Mouse (Mus musculus): ENCODE results near the gene Itga4. TPM values are rescaled to one million over a fixed set of nuclear protein-coding genes. Genes with fewer than 3 reads are reported as not detected.

The Itga4 gene
- polyA plus RNA-seq, 2 experiments = 18.6 to 27.6 TPM

GRCm38 (mm10) chr2:79265665-79266064, 10.4 kb downstream of the Itga4 start:
- TF ChIP-seq EP300 (IDR thresholded peaks at IDR 0.05; ENCODE audit: low read depth) (peak; percentile 30; the same call in 1 of the 2 replicates), CTCF (IDR thresholded peaks at IDR 0.05; ENCODE audit: low read depth) (peak; percentile 91)
- Histone ChIP-seq H3K4me3 (ENCODE audit: insufficient read depth in 1 of 2, low read depth in 2 of 2, low read length in 2 of 2) (no peak overlapping the region), H3K27ac (no peak overlapping the region), H3K4me2 (ENCODE audit: low read depth) (peak overlapping the region; percentile 3; the same call in 1 of the 2 replicates), H3K9me3 (ENCODE audit: control insufficient read depth, low read length) (no peaks in the 10 kb centered on the region), H3K4me1 (replicated peaks; ENCODE audit: control insufficient read depth in 2 of 2, insufficient read depth in 2 of 2, low read length in 1 of 2) (peaks cover 39 to 46% of the 10 kb centered on the region in 2 experiments), H3K9ac (replicated peaks) (no peak overlapping the region), H3K27me3 (ENCODE audit: control insufficient read depth, insufficient read depth, low read length) (no peaks in the 10 kb centered on the region), H3K36me3 (replicated peaks; ENCODE audit: control insufficient read depth, insufficient read depth, low read depth) (peaks cover 48% of the 10 kb centered on the region)
- ATAC-seq (ENCODE audit: insufficient read depth) = peak; percentile 31; the same call in 1 of the 2 replicates
- DNase-seq (ENCODE audit: low read depth in 3 of 3, low spot score in 3 of 3) = peak; percentile 67 to 70 (median 69)
- WGBS (ENCODE audit: insufficient replicate concordance) = 13% methylated on average over 4 of the region's 4 CpGs

GRCm38 (mm10) chr2:79266480-79266879, 11.3 kb downstream of the Itga4 start:
- Histone ChIP-seq H3K27ac (no peak overlapping the region), H3K4me1 (replicated peaks; ENCODE audit: control insufficient read depth in 2 of 2, insufficient read depth in 2 of 2, low read length in 1 of 2) (peaks cover 43 to 53% of the 10 kb centered on the region in 2 experiments), H3K36me3 (replicated peaks; ENCODE audit: control insufficient read depth, insufficient read depth, low read depth) (peaks cover 51% of the 10 kb centered on the region), H3K4me2 (ENCODE audit: low read depth) (no peak overlapping the region; the same call in 1 of the 2 replicates), H3K27me3 (ENCODE audit: control insufficient read depth, insufficient read depth, low read length) (no peaks in the 10 kb centered on the region), H3K9ac (replicated peaks) (no peak overlapping the region), H3K4me3 (ENCODE audit: insufficient read depth in 1 of 2, low read depth in 2 of 2, low read length in 2 of 2) (no peak overlapping the region), H3K9me3 (ENCODE audit: control insufficient read depth, low read length) (no peaks in the 10 kb centered on the region)
- no peak for TF ChIP-seq CTCF (IDR thresholded peaks at IDR 0.05; ENCODE audit: low read depth)
- no peak for TF ChIP-seq EP300 (IDR thresholded peaks at IDR 0.05; ENCODE audit: low read depth)
- 80% methylated on average over 3 of the region's 3 CpGs for WGBS (ENCODE audit: insufficient replicate concordance)
- ATAC-seq (ENCODE audit: insufficient read depth) = no peak
- DNase-seq (ENCODE audit: low read depth in 3 of 3, low spot score in 3 of 3) = no peak

GRCm38 (mm10) chr2:79267181-79267580, 12.0 kb downstream of the Itga4 start:
- H3K4me3 ChIP-seq (ENCODE audit: insufficient read depth in 1 of 2, low read depth in 2 of 2, low read length in 2 of 2) = no peak overlapping the region
- DNase-seq (ENCODE audit: low read depth in 3 of 3, low spot score in 3 of 3) (no peak), ATAC-seq (ENCODE audit: insufficient read depth) (no peak)
- no peaks in the 10 kb centered on the region for H3K27me3 ChIP-seq (ENCODE audit: control insufficient read depth, insufficient read depth, low read length)
- H3K4me1 ChIP-seq (replicated peaks; ENCODE audit: control insufficient read depth in 2 of 2, insufficient read depth in 2 of 2, low read length in 1 of 2) = peaks cover 47 to 54% of the 10 kb centered on the region in 2 experiments
- no peaks in the 10 kb centered on the region for H3K9me3 ChIP-seq (ENCODE audit: control insufficient read depth, low read length)
- H3K9ac ChIP-seq (replicated peaks) = no peak overlapping the region
- H3K4me2 ChIP-seq (ENCODE audit: low read depth) = peak overlapping the region; percentile 11; the same call in 1 of the 2 replicates
- WGBS (ENCODE audit: insufficient replicate concordance) = 72% methylated on average over 3 of the region's 3 CpGs
- TF ChIP-seq EP300 (IDR thresholded peaks at IDR 0.05; ENCODE audit: low read depth) (no peak), CTCF (IDR thresholded peaks at IDR 0.05; ENCODE audit: low read depth) (no peak)
- H3K36me3 ChIP-seq (replicated peaks; ENCODE audit: control insufficient read depth, insufficient read depth, low read depth) = peaks cover 53% of the 10 kb centered on the region
- H3K27ac ChIP-seq = no peak overlapping the region

DNA sequence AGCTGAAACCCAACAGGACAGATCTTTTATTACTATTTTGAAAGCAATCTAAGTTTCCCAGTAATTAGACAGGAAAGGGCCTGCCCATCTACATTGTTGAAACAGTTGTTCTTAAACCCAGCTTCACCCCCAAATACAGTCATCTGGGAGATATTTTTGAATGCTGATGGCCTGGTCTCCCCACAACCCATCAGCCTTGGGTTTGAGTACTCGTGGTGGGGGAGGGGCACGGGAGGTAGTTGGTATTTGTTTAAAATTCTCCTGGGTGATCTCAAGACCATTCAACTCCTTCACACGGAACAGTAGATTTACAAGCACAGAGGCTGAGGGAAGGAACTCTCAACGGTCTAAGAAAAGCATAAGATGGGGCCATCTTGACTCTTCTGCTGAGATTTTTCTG, 13.6 kb downstream of the Itga4 start:
- H3K4me2 ChIP-seq (ENCODE audit: low read depth) = peak overlapping the region; percentile 54
- peaks cover 40 to 47% of the 10 kb centered on the region in 2 experiments for H3K4me1 ChIP-seq (replicated peaks; ENCODE audit: control insufficient read depth in 2 of 2, insufficient read depth in 2 of 2, low read length in 1 of 2)

DNA sequence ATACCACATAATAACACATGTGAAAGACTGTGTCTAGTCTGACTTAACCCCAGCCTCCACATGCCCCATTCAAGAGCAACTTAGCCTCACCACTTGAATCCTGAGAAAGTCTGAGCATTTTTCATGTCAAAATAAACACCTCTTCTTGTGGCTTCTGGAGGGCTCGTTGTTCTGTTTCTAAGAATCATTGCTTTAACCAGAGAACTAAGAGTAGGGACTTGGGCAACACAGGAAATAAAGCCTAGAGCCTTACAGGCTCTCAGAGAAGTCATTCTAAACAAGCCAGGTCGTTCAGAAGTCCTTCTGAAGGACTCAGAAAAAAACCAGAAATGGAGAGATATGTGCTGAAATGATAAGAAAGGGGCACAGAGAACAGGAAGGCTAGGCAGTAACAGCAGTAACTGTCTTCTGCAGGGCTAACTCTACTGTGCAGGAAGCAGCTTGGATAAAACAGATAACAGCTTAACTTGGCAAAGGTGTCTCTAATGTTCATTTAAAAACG, 14.9 kb downstream of the Itga4 start:
- peaks cover 38 to 46% of the 10 kb centered on the region in 2 experiments for H3K4me1 ChIP-seq (replicated peaks; ENCODE audit: control insufficient read depth in 2 of 2, insufficient read depth in 2 of 2, low read length in 1 of 2)
- peak overlapping the region; percentile 45; the same call in 1 of the 2 replicates for H3K9ac ChIP-seq (replicated peaks)
- no peaks in the 10 kb centered on the region for H3K9me3 ChIP-seq (ENCODE audit: control insufficient read depth, low read length)
- H3K4me3 ChIP-seq (ENCODE audit: insufficient read depth in 1 of 2, low read depth in 2 of 2, low read length in 2 of 2) = peak overlapping the region in 1 of 2 experiments; percentile 9; a peak in 3 of 4 replicates
- peak overlapping the region; percentile 81 for H3K27ac ChIP-seq
- ATAC-seq (ENCODE audit: insufficient read depth) = peak; percentile 91
- peak; percentile 96 for TF ChIP-seq EP300 (IDR thresholded peaks at IDR 0.05; ENCODE audit: low read depth)
- no peak for TF ChIP-seq CTCF (IDR thresholded peaks at IDR 0.05; ENCODE audit: low read depth)
- peak; percentile 60 to 73 (median 68) for DNase-seq (ENCODE audit: low read depth in 3 of 3, low spot score in 3 of 3)
- peak overlapping the region; percentile 54 for H3K4me2 ChIP-seq (ENCODE audit: low read depth)
- peaks cover 61% of the 10 kb centered on the region for H3K36me3 ChIP-seq (replicated peaks; ENCODE audit: control insufficient read depth, insufficient read depth, low read depth)
- WGBS (ENCODE audit: insufficient replicate concordance) = 5% methylated on average over 3 of the region's 3 CpGs
- H3K27me3 ChIP-seq (ENCODE audit: control insufficient read depth, insufficient read depth, low read length) = no peaks in the 10 kb centered on the region

More for the DNA sequence above, 13.6 kb downstream of the Itga4 start:
- no peak for ATAC-seq (ENCODE audit: insufficient read depth)
- Histone ChIP-seq H3K9ac (replicated peaks) (peak overlapping the region; percentile 20), H3K27ac (peak overlapping the region; percentile 62), H3K4me3 (ENCODE audit: insufficient read depth in 1 of 2, low read depth in 2 of 2, low read length in 2 of 2) (0 out of 4 replicates have a peak overlapping the region, but pooled peaks of 1 of the 2 experiments have one; percentile 3), H3K36me3 (replicated peaks; ENCODE audit: control insufficient read depth, insufficient read depth, low read depth) (peaks cover 56% of the 10 kb centered on the region), H3K27me3 (ENCODE audit: control insufficient read depth, insufficient read depth, low read length) (no peaks in the 10 kb centered on the region), H3K9me3 (ENCODE audit: control insufficient read depth, low read length) (no peaks in the 10 kb centered on the region)
- DNase-seq (ENCODE audit: low read depth in 3 of 3, low spot score in 3 of 3) = no peak
- 47% methylated on average over 4 of the region's 4 CpGs for WGBS (ENCODE audit: insufficient replicate concordance)
- TF ChIP-seq CTCF (IDR thresholded peaks at IDR 0.05; ENCODE audit: low read depth) (no peak), EP300 (IDR thresholded peaks at IDR 0.05; ENCODE audit: low read depth) (no peak)

Measured in liver, embryonic 14.5 days (tissue).